Mouse (Mus musculus) heart, adult 2 months (tissue): ENCODE data around the gene Rhbg. TPM values are rescaled to one million over a fixed set of nuclear protein-coding genes. Genes with fewer than 3 reads are reported as not detected.

Source experiments
- DNase-seq, 2 experiments: peaks; one replicate each; pipeline ENCODE4 v3.0.0; 2021
- H3K27ac ChIP-seq: fragments of 200-600 bp; 2 replicates; pipeline ENCODE4 v1.8.1; 2022
- H3K27me3 ChIP-seq: fragments of 200-500 bp; 2 replicates; pipeline ENCODE4 v1.6.1; 2012; ENCODE audit warnings: mild to moderate bottlenecking, low read length, inconsistent platforms, mixed read lengths; ENCODE audit not compliant: control insufficient read depth, insufficient read depth
- H3K36me3 ChIP-seq: fragments of 200-500 bp; 2 replicates; pipeline ENCODE4 v1.6.1; 2012; ENCODE audit warnings: low read length, inconsistent platforms; ENCODE audit not compliant: control insufficient read depth, insufficient read depth
- H3K4me1 ChIP-seq: fragments of 200-500 bp; 2 replicates; pipeline ENCODE4 v1.6.1; 2011; ENCODE audit warnings: low read length; ENCODE audit not compliant: control insufficient read depth, insufficient read depth
- H3K4me3 ChIP-seq: fragments of 200-600 bp; 2 replicates; pipeline ENCODE4 v1.8.1; 2022
- H3K79me2 ChIP-seq: fragments of 200-500 bp; replicated peaks from 2 replicates; pipeline ENCODE4 v1.6.1; 2012; ENCODE audit warnings: mild to moderate bottlenecking, inconsistent platforms, low read length, moderate library complexity, mixed read lengths; ENCODE audit not compliant: control insufficient read depth, insufficient read depth
- H3K9ac ChIP-seq: fragments of 200-500 bp; 2 replicates; pipeline ENCODE4 v1.6.1; 2012; ENCODE audit warnings: low read depth, mild to moderate bottlenecking, control low read depth, inconsistent platforms, low read length, mixed read lengths
- CTCF ChIP-seq: fragments of 200-600 bp; IDR thresholded peaks from 2 replicates; pipeline ENCODE4 v1.8.1; 2022; ENCODE audit warnings: antibody characterized with exemption, mild to moderate bottlenecking, moderate library complexity
- EP300 ChIP-seq: fragments of 200-500 bp; IDR thresholded peaks from 2 replicates; pipeline ENCODE4 v1.6.1; 2011; ENCODE audit warnings: low read depth, low read length, control low read depth; ENCODE audit not compliant: insufficient read depth
- POLR2A ChIP-seq: fragments of 200-500 bp; IDR thresholded peaks from 2 replicates; pipeline ENCODE4 v1.6.1; 2011; ENCODE audit warnings: mild to moderate bottlenecking, low read depth, low read length, control low read depth; ENCODE audit not compliant: insufficient read depth
- WGBS: fragments of 180-500 bp; shearing (Covaris S2); methylation state at CpG from one replicate; pipeline ENCODE4 v1.1.7; 2018; 5-methylcytosine and 5-hydroxymethylcytosine counted together
- intact Hi-C: fragments of 180-260 bp; cut with DNase I; formaldehyde crosslinking; loops from one replicate; pipeline ENCODE4 v1.15.1; 2025
- polyA plus RNA-seq: library from polyadenylated mRNA; depleted of rRNA; stranded (reverse); fragments of >200 nt; gene quantifications from 2 replicates; pipeline ENCODE4 v1.2.3, GENCODE M21; 2012
- total RNA-seq, 2 experiments: library from RNA; stranded (reverse); gene quantifications; 2 replicates each; pipeline ENCODE4 v1.2.3; 2021

Gene Rhbg
- total and polyA plus RNA-seq, 3 experiments = 0.20 TPM; not detected in 2

GRCm38 (mm10) chr3:88205563-88206491 lies 48.7 kb downstream of the Rhbg start:
- H3K27ac ChIP-seq = no peak overlapping the region
- no peak overlapping the region for H3K9ac ChIP-seq
- TF ChIP-seq POLR2A (no peak), CTCF (no peak), EP300 (no peak)
- H3K27me3 ChIP-seq = peaks cover 42% of the 10 kb centered on the region
- intact Hi-C loops = no loop called here
- H3K4me1 ChIP-seq = no peaks in the 10 kb centered on the region
- no peak overlapping the region for H3K4me3 ChIP-seq
- WGBS = 6% methylated on average over 8 of the region's 8 CpGs
- no peaks in the 10 kb centered on the region for H3K36me3 ChIP-seq
- H3K79me2 ChIP-seq = no peaks in the 10 kb centered on the region
- DNase-seq = no peak

GRCm38 (mm10) chr3:88205176-88205562 lies 49.3 kb downstream of the Rhbg start:
- H3K27me3 ChIP-seq = peaks cover 47% of the 10 kb centered on the region

GRCm38 (mm10) chr3:88204751-88205150 lies 49.8 kb downstream of the Rhbg start:
- no peaks in the 10 kb centered on the region for H3K4me1 ChIP-seq
- intact Hi-C loops = no loop called here
- no peak for DNase-seq
- H3K79me2 ChIP-seq = no peaks in the 10 kb centered on the region
- H3K9ac ChIP-seq = no peak overlapping the region
- 50% methylated on average over 1 of the region's 1 CpGs for WGBS
- no peaks in the 10 kb centered on the region for H3K36me3 ChIP-seq
- peaks cover 45% of the 10 kb centered on the region for H3K27me3 ChIP-seq
- no peak overlapping the region for H3K27ac ChIP-seq
- no peak for TF ChIP-seq EP300
- no peak for TF ChIP-seq POLR2A
- TF ChIP-seq CTCF = no peak
- no peak overlapping the region for H3K4me3 ChIP-seq

More at GRCm38 (mm10) chr3:88205176-88205562, 49.3 kb downstream of the Rhbg start:
- Histone ChIP-seq H3K79me2 (no peaks in the 10 kb centered on the region), H3K4me3 (no peak overlapping the region), H3K9ac (no peak overlapping the region), H3K36me3 (no peaks in the 10 kb centered on the region), H3K4me1 (no peaks in the 10 kb centered on the region), H3K27ac (no peak overlapping the region)
- TF ChIP-seq CTCF (no peak), POLR2A (no peak), EP300 (no peak)
- intact Hi-C loops = no loop called here
- WGBS = 15% methylated on average over 4 of the region's 4 CpGs
- no peak for DNase-seq

GRCm38 (mm10) chr3:88203999-88204700 lies 50.4 kb downstream of the Rhbg start:
- no peak overlapping the region for H3K4me3 ChIP-seq
- no peak overlapping the region for H3K9ac ChIP-seq
- no peaks in the 10 kb centered on the region for H3K36me3 ChIP-seq
- H3K79me2 ChIP-seq = no peaks in the 10 kb centered on the region
- intact Hi-C loops = no loop called here
- no peak for DNase-seq
- WGBS = 8% methylated on average over 7 of the region's 7 CpGs
- no peak overlapping the region for H3K27ac ChIP-seq
- peaks cover 43% of the 10 kb centered on the region for H3K27me3 ChIP-seq
- TF ChIP-seq POLR2A (no peak), EP300 (no peak), CTCF (no peak)
- H3K4me1 ChIP-seq = no peaks in the 10 kb centered on the region

GRCm38 (mm10) chr3:88203456-88203855 lies 51.1 kb downstream of the Rhbg start:
- H3K4me3 ChIP-seq = no peak overlapping the region
- intact Hi-C loops = no loop called here
- no peaks in the 10 kb centered on the region for H3K36me3 ChIP-seq
- TF ChIP-seq CTCF (no peak), EP300 (no peak), POLR2A (no peak)
- 12% methylated on average over 5 of the region's 5 CpGs for WGBS
- no peaks in the 10 kb centered on the region for H3K79me2 ChIP-seq
- H3K27ac ChIP-seq = no peak overlapping the region
- peaks cover 46% of the 10 kb centered on the region for H3K27me3 ChIP-seq
- no peak for DNase-seq
- H3K9ac ChIP-seq = no peak overlapping the region
- H3K4me1 ChIP-seq = no peaks in the 10 kb centered on the region

- intact Hi-C loops = no loop called here
- Histone ChIP-seq H3K79me2 (no peaks in the 10 kb centered on the region), H3K36me3 (no peaks in the 10 kb centered on the region), H3K27ac (no peak overlapping the region), H3K4me3 (no peak overlapping the region), H3K9ac (no peak overlapping the region), H3K27me3 (peaks cover 46% of the 10 kb centered on the region), H3K4me1 (no peaks in the 10 kb centered on the region)
- no peak for DNase-seq
- no peak for TF ChIP-seq POLR2A
- WGBS = 7% methylated on average over 6 of the region's 6 CpGs
Observed at GRCm38 (mm10) chr3:88202986-88203385, 51.5 kb downstream of the Rhbg start.
